Mouse (Mus musculus): ENCODE data around the gene Cd19.
A peak's percentile ranks its signal among the peaks of the same experiment; 100 is the strongest.
"Not testable (repeated sequence)": the region's sequence is repeated elsewhere in the genome, so short reads cannot be mapped to it uniquely, and the experiment has no call there.

The Cd19 gene

DNA sequence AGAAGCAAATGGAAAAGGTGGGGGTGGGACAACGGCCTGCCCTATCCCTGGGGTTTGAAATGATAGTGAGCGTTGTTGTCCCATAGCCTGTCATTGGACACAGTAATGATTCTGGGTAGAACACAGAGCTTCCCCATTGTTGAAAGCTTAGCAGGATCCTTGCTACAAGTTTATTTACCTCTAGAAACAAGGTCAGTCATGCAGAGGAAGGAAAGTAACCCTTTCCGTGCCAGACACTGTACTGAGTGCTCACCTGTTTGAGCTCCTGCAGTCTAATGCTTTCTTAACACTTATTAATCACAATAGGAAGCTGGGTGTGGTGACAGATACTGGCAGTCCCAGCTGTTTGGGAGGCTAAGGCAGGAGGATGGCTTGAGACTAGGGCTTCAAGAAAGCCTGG lies 21.1 kb upstream of the Cd19 start:
- peak; percentile 64 for DNase-seq (ENCODE audit: low read depth, low spot score)

- DNase-seq (ENCODE audit: low read depth, low spot score), result no peak
These were observed 20.0 kb upstream of the Cd19 start for GRCm38 (mm10) chr7:126434726-126435125.

DNA sequence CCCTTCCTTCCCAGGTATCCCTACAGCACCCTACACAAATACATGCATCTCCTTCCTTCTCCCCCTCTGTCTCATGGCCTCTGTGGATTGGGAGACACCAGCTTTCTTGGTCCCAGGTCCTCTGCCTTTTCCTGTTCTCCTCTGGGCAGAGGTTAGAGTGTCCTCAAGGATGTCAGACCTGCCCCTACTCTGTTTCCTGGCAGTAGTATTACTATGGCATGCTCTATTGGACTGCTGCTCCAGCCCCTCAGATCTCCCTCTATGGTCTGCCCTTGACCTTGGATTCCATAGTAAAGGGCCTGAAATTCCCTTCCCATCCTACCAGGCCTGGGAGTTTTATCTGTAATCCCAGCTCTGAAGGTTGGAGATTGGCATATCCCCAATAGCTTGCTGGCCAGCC lies 15.5 kb upstream of the Cd19 start:
- DNase-seq (ENCODE audit: low read depth, low spot score), result no peak

DNA sequence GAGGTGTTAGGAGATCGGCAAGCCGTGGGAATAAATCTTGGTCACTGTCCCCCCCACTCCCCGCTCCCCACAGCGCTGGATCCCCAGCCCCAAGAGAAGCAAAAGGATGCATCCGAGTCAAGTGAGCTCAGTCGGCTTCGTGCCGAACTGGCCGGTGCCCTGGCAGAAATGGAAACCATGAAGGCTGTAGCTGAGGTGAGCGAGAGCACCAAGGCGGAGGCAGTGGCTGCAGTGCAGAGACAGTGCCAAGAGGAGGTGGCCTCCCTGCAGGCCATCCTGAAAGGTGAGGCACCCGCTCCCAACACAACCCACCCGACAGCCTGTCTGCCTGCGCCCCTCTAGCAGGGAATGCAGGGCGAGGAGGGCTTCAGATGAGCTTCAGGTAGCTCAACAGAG lies 14.8 kb upstream of the Cd19 start:
- no peak for DNase-seq (ENCODE audit: low read depth, low spot score)

GRCm38 (mm10) chr7:126428631-126429502 lies 14.2 kb upstream of the Cd19 start, which contains the start of gene Rabep2:
Rabep2 (plus strand) TSS chr7:126428759.
- peak; percentile 90 for DNase-seq (ENCODE audit: low read depth, low spot score)

DNA sequence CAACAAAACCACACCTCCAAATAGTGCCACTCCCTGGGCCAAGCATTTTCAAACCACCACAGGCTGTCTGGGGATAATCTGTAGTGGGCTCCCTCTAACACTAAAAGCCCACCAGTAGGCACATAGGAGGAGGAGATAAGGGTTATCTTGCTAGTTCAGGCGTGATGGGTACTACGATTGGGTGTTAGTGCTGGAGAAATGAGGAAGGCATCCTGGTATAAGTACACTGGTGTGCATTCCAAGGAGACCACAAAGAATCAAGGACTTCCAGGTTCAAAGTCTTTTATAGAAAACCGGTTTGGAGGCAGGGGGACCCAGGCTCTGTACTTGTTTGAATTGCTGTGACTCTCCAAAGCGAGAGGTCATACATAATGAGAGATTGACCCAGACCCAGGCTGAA lies 13.5 kb upstream of the Cd19 start:
- DNase-seq (ENCODE audit: low read depth, low spot score), result peak; percentile 35

DNA sequence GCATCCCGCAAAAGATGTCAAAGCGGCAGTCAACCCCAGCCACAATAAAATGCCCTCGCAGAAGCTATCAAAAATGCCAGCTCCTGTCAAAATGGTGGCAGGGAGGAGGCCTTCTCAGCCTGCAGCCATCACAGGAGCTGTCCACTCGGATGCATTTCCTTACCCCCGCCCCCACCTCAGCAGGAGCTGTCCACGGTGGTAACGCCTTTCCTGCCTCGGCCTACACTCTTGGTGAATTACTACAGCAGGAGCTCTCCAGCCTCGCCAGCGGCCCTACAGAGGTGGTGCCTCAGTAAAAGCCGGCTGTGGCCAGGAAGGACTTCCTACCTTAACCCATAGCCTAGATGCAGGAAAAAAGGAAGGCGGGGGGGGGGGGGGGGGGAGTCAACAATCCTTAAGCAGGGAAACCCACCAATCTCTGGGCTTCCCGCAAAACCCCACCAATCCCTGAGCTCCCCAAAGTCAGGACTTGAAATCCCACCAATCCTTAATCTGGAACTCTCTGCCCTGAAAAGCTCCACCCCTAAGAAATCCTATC lies 12.7 kb upstream of the Cd19 start:
- DNase-seq (ENCODE audit: low read depth, low spot score), result peak; percentile 94

- no peak for DNase-seq (ENCODE audit: low read depth, low spot score)
These were observed 9.5 kb upstream of the Cd19 start for GRCm38 (mm10) chr7:126424161-126424560.

DNA sequence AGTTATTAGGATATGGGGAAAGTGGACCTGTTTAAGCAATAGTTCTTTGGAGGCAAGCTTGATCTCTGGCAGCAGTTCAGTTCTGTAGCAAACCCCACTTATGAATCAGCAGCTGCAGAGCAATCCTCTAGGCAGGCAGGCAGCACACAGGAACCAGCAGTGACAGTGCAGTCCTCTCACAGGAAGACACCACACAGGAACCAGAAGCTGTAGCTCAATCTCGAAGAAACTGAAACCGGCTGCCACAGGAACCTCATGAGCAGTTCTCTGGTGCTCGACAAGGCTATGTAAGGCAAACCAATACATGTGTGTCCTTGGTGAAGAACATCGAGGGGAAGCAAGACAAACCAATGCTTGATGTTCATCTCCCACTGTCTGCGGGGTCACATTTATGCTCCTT lies 7.1 kb upstream of the Cd19 start:
- DNase-seq (ENCODE audit: low read depth, low spot score), result no peak

DNA sequence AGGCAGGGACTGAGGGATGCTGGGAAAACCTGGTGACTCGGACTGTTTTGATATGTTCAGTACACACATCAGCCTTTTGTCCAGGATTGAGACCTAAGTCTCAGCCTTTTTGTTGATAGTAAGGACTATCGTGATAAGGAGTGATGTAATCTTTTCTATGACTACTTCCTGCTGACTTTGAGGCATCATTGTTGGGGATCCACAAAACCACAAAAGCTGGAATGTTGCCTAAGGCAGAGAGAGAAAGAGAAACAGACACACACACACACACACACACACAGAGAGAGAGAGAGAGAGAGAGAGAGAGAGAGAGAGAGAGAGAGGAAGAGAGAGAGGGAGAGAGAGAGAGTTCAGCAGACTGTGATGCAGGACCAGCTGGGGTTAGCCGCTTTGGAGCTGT lies 3.8 kb upstream of the Cd19 start:
- no peak for DNase-seq (ENCODE audit: low read depth, low spot score)

DNA sequence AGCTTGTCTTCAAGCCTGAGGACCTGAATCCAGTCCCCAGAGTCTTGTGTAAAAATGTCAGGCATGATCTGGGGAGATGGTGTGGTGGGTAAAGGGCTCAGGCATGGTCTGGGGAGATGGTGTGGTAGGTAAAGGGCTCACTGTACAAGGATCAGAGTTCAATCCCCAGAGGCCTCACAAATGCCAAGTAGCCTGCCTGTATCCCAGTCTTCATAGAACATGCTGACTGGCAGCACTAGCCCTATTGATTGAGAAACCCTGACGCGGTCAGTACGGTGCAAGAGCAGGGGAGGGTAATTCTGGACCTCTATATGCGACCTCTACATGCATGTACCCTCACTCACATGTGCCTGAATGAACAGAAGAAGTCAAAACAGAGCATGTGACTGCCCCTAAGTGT lies 2.9 kb upstream of the Cd19 start:
- no peak for DNase-seq (ENCODE audit: low read depth, low spot score)

DNA sequence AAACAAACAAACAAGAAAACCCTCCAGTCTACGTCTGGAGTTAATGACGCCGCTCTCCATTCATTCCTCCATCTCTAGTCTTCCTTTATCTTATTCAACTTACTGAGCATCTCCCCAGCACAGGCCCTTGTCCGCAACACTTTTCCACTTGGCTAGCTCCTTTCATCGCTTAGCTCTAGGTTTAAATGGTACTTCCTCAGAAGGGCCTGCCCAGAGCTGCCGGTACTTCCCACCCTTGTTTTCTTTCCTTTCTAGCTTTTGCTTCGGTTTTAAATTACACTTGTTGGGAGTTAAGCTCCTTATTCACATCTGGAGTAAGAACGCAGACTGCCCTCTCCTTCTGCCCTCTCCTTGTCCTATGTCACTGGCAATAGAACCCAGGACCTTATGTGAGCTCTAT lies 2.4 kb upstream of the Cd19 start:
- DNase-seq (ENCODE audit: low read depth, low spot score), result no peak

DNA sequence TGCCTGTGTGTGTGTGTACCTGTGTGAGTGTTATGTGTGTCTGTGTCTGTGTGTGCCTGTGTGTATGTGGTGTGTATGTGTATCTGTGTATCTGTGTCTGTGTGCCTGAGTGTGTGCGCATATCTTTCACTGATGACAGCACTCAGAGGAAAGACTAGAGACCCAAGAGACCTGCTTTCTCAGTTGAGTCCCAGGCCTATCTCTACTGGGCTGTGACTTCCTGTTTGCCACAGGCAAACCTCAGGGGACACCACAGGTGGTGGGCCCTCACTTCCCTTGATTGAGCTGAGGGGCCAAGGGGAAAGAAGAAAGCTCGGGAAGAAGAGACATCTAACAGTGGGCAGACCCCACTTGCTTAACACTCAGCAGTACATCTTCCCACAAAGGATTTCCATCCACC lies 1.9 kb upstream of the Cd19 start:
- no peak for DNase-seq (ENCODE audit: low read depth, low spot score)

DNA sequence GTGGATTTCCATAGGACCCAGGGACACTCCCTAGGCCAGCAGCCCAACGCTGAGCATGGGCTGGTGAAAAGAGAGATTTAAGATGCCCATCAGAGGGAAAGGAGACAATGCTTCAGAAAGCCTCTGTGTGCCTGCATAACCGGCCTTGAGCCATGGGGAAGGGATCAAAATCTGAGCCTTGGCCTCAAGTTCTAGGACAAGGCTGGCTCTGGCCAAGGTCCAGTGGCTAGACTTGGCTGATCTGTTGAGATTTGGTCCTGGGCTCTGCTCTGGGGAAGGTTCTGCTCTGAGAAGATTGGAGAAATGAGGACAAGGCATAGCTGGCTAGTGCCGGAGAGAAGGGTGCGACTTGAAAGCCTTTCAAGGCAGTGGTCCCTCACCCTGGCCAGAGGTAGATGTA lies 3.6 kb downstream of the Cd19 start:
- DNase-seq (ENCODE audit: low read depth, low spot score), result no peak

DNA sequence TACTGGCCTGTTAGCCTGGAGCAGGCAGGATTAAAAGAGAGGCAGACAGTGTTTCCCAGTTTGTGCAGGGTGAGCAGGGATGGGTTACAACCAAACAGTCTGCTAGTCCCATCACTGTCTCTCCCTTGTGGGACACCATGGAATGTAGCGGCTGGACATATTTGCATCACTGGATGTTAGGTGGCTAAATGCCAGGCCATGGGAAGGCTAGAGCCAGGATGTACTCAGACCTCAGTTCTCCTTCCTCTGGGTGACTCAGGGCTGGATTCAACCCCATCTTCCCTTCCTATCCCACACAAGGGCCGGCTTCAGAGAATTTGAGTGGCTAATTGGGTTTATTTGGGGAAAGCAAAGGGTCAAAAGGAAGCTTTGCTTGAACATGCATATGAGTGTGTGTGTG lies 6.0 kb downstream of the Cd19 start:
- DNase-seq (ENCODE audit: low read depth, low spot score), result no peak

DNA sequence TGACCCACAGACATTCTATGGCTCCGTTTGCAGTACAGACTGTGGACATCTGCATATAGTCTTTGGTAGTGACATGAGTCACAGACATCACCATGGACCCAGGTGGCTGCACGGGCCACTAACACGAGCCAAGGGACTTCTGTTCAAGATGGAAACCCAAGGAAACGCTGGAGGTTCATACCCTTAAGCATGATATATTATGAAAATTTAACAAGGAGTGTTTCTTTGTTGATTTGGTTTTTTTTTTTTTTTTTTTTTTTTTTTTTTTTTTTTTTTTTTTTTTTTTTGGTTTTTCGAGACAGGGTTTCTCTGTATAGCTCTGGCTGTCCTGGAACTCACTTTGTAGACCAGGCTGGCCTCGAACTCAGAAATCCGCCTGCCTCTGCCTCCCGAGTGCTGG lies 12.2 kb downstream of the Cd19 start:
- DNase-seq (ENCODE audit: low read depth, low spot score), result not testable (repeated sequence)

- DNase-seq (ENCODE audit: low read depth, low spot score), result peak; percentile 91
These were observed 15.1 kb downstream of the Cd19 start for GRCm38 (mm10) chr7:126399548-126399947.

DNA sequence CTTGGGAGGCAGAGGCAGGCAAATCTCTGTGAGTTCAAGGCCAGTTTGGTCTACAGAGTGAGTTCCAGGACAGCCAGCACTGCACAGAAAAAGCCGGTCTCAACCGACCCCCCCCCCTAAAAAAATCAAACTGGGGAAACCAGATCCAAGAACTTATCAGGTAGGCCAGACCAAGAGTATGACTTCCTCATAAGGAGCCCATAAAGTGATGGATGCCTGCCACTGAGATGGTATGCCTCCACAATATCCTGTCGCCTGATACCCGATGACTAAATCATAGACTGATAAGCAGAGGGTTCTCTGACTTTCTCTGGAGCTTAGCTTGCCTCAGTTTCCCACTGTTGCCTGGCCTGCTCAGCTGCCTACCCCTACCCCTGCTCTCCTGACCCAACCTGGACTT lies 16.9 kb downstream of the Cd19 start:
- no peak for DNase-seq (ENCODE audit: low read depth, low spot score)

GRCm38 (mm10) chr7:126397221-126397620 lies 17.5 kb downstream of the Cd19 start:
- no peak for DNase-seq (ENCODE audit: low read depth, low spot score)

GRCm38 (mm10) chr7:126396298-126397119 lies 18.2 kb downstream of the Cd19 start, which contains the start of gene Nfatc2ip:
Nfatc2ip (minus strand) TSS chr7:126396737.
- peak; percentile 100 for DNase-seq (ENCODE audit: low read depth, low spot score)

DNA sequence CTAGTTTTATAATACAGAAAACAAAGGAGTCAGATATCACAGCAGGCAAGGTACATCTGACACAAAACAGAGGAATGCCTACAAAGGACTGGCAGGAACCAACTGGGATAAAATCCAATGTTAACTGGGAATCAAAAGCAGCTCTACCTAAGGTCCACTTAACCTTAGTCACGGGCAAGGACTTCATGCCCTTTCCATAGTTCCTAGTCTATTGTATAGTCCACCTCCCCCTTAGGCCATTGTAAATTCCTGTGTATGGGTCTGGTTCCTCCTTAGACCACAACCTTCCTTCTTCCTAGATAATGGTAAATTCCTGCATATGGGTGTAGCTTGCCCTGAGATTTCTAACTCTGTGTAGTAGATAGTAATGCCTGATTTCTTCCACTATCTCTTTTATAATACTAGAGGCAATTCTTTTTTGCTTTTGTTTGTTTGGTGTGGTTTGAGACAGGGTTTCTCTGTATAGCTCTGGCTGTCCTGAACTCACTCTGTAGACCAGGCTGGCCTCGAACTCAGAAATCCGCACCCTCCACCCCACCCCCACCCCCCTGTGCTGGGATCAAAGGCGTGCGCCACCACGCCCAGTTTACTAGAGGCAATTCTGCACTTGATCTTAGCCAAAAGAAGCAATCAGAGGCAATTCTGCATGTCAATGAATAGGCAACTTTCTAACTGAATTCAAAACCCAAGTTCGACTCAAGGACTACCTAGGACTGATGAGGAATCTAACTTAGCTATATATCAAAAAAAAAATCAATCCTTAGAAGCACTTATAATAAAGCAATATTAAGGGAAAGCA lies 22.4 kb downstream of the Cd19 start:
- DNase-seq (ENCODE audit: low read depth, low spot score), result peak; percentile 92

DNA sequence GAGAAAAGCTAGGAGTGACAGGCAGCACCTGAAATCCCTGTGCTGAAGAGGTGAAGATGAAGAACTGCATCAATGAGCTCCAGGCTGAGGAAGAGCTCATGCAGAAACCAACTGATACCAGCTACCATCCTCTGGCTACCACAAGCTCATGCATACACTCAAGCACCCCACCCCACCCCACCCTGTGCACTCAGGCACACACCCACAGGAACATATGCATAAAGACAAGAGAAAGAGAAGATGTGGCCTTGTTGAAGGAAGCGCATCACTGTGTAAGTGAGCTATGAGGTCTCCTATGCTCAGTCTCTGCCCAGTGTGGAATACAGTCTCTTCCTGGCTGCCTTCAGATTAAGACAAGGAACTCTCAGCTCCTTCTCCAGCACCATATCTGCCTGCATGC lies 26.5 kb downstream of the Cd19 start:
- DNase-seq (ENCODE audit: low read depth, low spot score), result peak; percentile 64

Data from R1 (cell line).